Mouse (Mus musculus) monocyte, adult 5-6 weeks (primary cell): ENCODE results near the gene Ifi35. TPM values are rescaled to one million over a fixed set of nuclear protein-coding genes. Genes with fewer than 3 reads are reported as not detected.
"Not testable (repeated sequence)": the region's sequence is repeated elsewhere in the genome, so short reads cannot be mapped to it uniquely, and the experiment has no call there.

Experiments
- ATAC-seq: fragments of 153-309, 156-312 bp; replicated peaks from 2 replicates; pipeline ENCODE4 v1.8.0; 2017; ENCODE audit warnings: mild to moderate bottlenecking; ENCODE audit not compliant: low TSS enrichment, insufficient number of reproducible peaks, severe bottlenecking, poor library complexity, low FRiP score
- total RNA-seq: library from RNA; stranded (forward); fragments of 200-1000, 200-491, 200-594 nt; gene quantifications from 3 replicates; pipeline ENCODE4 v1.2.3, GENCODE M21; 2017

Ifi35 gene
- total RNA-seq, 1 experiment from 2014 or later, result 68.1 TPM

DNA sequence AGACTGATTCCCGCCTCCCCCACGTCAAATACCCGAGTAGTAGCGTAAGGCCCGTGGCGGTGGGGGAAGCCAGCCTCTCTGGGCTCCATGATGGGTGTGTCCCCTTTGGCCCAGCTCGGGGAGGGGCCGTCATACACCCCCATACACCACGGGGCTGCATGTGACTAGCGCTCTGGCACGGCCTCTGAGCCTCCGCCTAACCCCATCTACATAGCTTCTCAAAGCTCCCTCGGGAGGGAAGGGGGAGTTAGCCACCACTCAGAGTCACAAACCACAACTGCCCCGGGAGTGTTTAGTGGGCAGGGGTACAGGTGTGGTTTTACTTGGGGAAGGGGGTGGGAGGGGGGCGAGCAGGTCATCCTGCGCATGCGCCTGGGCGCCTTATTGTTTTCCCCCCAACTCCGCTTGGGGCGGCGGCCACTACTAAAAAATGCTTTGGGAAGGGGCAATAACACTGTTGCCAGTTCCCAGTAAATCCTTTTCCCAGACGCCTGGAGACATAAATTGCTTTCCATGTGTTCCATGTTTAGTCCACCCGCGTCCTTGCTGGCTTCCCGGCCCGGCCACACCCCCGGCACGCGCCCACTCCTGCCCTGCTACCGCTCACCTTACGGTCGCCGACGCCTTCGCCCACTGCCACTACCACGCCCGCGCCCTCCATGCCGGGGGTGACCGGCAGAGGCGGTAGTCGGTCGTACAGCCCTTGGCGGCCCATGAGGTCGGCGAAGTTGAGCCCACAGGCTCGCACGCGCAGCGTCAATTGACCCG, 17.1 kb downstream of the Ifi35 start:
- peak; percentile 44 for ATAC-seq

DNA sequence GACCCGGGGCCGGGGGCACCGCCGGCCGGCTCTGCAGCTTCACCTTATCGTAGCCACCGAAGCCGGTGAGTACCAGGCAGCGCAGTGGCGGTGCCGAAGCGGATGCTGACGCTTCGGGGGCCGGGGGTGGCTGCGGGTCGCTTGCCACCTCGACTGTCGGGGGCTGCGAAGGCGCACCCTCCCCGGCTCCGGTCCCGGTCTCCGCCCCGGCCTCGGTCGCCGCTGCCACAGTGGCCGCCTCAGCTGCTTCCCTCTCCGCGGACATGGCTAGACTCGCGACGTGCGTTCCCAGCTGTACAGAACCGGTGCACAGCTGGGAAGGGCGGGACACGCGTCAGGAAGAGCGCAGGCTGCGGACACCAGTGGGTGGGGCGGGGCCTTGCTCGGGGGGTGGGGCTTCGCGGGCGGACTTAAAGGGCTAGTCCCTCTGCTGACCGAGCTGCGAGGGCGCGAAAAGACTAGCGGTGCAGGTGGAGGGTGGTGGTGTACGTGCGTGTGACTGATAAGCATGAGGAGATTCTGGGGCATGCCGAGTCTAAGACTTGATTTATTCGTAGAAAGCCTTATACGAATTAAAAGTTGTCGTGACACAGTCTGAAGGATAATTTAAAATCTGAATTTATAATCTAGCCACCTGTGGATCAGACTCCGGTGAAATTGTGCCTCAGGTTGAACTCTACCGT, 17.8 kb downstream of the Ifi35 start, which contains the start of gene Vat1:
Gene Vat1, minus strand, starts transcription at position 362 of the 683 bp plus-strand sequence.
- ATAC-seq, result peak; percentile 49; the same call in 1 of the 2 replicates

DNA sequence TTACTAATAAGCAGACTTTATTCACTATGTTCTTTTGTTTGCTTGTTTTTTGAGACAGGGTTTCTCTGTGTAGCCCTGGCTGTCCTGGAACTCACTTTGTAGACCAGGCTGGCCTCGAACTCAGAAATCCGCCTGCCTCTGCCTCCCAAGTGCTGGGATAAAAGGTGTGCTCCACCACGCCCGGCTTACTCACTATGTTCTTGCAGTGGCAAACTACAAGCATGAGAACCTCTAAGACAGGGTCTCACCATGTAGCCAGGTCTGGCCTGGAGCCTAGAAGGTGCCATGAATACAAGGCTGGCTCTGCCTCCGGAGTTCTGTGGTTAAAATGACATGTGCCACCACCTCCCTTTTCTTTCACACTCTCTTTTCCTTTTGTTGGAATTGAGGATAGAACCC, 18.3 kb downstream of the Ifi35 start:
- not testable (repeated sequence) for ATAC-seq

DNA sequence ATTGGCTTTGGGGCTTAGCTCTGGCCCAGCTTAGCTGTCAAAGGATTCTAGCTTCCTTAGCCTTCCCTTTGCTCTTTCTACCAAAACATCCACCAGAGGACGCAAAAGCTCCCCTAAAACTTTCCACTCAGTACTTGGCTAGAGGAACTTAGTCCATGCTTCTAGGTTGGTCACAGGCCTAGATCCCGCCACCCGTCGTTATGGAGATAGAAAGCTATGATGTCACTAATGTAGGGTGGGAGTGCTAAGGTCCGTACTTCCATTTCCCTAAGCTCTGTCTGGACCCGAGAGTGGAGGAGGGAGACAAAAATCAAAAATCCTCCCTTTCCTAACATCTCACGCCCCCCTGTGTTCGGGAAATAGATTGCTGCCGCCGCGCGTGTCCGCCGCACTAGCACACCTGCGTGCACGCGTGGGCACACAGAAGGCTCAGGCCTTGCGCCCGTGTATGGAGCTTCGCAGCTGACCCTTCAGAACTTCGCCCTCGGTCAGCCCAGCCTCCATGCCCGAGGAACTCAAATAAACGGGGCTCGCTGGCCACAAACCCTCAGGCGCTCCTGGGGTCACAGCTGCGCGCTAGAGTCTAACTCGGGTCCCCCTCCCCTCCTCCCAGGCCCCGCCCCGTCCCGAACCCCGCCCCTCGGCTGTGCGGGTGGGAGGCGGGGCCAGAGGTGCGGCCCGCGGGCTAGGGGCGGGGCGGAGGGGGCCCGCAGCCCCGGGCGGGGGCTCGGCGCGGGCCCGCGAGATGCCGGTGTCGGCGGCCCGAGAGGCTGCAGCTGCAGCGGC, 19.5 kb downstream of the Ifi35 start:
- peak; percentile 45 for ATAC-seq

GRCm38 (mm10) chr11:101468263-101468688, 20.1 kb downstream of the Ifi35 start:
- no peak for ATAC-seq

- ATAC-seq, result no peak
These were observed 20.5 kb downstream of the Ifi35 start for GRCm38 (mm10) chr11:101468731-101469130.

DNA sequence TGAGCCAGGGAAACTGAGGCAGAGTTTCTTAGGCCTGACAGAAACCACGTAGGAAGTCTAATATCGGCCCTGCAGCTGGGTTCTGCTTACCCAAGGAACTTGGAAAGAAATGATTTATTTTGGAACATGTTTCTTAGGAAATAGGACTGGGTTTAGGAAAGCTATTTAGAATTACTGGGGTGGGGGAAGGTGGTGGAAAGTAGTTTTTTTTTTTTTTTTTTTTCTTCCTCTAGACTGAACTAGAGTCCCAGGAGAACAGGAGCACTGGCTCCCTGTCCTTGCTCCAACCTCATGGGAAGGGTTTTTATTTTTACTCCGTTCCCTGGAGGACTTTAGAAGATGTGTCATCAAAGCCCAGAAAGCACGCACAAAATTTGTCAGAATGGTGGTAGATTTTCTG, 20.9 kb downstream of the Ifi35 start:
- no peak for ATAC-seq

- no peak for ATAC-seq
These were observed 22.0 kb downstream of the Ifi35 start for GRCm38 (mm10) chr11:101470206-101470605.

DNA sequence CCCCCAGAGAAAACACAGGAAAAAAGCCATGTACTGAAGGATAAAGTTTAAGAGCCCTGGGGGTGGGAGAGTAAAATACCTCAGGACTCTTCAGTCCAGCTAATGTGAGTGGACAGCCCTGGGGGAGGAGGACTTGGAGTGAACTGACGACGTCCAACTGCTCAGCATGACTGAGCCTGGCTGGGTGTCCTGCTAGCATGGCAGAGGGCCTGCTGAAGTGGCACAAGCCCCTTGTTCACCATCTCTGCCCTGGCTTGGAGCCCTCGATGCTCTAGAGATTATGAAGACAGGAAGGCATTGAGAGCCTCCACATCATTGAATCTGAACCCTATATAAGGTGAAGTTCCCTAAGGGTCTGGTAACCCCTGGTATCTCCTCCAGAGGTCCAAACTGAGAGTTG, 23.7 kb downstream of the Ifi35 start:
- ATAC-seq, result no peak

DNA sequence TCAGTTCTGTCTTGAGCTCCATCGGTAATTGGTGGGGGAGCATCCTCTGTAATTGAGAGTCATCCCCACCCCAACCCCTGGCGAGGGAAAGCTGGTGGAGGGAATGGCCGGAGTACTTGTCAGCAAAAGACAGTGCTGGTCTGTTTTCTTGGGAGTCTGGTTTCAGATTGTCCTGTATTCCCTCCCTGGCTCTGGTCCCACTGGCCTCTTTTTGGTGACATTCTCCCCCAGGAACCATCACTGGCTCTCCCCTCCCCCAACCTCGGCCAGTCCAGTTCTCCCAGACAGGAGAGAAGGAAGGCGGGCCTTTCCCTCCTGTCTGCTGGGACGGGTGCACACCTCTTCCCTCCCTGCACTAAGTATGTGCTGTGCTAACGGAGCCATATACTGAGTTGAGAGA, 24.1 kb downstream of the Ifi35 start:
- no peak for ATAC-seq

GRCm38 (mm10) chr11:101473686-101474085, 25.5 kb downstream of the Ifi35 start:
- ATAC-seq, result not testable (repeated sequence)

DNA sequence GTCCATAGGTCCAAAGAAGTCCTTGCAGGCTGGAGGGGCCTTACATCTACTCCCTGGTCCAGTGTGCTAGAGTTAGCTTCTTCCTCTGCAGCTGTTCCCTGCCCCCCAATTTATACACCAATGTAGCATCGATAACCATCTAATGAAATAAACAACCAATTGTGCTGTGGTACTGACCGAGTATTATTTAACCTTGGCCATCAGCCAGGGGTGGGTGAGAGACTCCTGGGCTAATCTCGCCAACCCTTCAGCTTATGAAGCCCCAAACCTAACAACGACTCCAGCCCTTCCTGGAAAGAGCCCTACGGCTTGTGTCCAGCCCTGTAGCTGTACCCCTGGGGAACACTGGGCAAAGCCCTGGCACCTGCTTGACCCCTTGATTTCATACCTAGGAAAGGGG, 26.1 kb downstream of the Ifi35 start:
- ATAC-seq, result no peak

DNA sequence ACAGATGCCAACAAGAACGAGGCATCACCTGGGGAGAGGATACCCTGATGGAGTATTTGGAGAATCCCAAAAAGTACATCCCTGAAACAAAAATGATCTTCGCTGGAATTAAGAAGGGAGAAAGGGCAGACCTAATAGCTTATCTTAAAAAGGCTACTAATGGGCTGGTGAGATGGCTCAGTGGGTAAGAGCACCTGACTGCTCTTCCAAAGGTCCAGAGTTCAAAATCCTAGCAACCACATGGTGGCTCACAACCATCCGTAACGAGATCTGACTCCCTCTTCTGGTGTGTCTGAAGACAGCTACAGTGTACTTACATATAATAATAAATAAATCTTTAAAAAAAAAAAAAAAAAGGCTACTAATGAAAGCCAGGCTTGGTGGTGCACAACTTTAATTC, 28.2 kb downstream of the Ifi35 start:
- ATAC-seq, result not testable (repeated sequence)

GRCm38 (mm10) chr11:101477194-101477551, 29.0 kb downstream of the Ifi35 start:
- ATAC-seq, result no peak

DNA sequence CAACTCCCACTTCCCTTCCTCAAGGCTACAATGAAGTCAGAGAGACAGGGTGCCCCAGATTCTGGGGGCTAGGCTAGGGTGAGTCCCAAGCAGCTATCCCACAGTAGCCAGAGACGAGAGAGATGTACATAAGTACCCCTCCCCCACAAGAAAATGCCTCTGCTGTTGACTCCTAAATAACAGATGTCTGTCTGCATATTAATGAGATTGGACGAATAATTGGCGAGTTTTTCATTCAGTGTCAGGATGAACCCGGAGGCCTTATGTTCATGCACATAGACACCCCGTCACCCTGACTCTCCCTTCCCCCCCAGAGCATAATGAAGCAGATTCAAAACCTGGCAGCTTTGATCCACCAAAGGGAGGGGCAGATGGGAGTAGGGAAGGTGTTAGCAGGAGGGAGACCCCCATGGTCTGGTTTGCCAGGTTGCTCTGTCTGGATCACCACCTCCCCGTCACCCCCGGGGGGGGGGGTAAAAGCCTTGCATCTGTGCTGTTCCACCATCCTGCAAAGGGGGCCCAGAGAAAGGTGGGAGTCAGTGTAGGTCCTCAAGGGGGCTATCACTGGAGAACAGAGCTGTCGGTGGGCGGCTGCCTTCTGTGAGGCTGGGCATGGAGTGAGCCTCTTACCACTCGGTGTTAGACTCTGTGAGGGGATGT, 29.5 kb downstream of the Ifi35 start:
- ATAC-seq, result no peak

DNA sequence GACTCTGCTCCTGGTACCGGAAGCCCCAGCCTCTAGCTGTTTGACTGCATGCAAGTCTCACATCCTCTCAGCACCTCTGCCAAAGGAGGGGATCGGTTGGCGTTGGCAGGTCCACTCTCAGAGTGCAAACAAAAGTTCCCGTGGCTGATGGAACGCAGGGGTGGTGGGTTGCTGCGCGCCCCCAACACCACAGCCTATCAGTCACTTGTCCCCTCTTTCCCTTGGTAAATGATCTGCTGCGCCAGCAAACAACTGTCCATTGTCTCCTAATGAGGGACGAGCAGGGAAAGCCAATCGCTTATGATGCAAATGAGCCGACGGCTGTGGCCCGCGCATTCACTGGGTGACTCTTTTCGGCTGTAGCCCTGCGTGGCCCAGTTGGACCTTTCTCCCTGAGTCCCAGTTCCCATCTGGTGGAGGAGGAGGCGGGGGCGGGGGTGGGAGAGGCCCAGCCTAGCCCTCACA, 31.0 kb downstream of the Ifi35 start:
- ATAC-seq, result no peak

DNA sequence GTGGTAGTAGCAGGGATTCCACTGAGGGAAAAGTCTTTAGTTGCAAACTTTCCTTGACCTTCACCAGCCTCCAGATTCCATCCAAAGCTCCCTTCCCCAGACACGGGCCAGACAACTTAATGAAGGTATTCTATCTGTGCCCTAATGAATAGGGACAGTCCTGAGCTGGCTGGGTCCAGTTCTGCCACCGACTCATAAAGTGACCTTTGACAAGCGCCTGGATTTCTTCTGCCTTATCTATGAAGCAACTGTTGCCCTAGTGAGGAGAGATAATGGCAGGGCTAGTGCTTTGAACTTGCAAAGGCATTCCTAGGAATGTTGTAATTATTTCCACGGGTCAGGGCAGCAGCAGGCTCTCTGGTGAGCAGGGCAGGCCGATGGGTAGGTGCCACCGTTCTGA, 32.7 kb downstream of the Ifi35 start:
- no peak for ATAC-seq

- ATAC-seq, result no peak
These were observed 35.6 kb downstream of the Ifi35 start for GRCm38 (mm10) chr11:101483804-101484203.

- no peak for ATAC-seq
These were observed 36.0 kb downstream of the Ifi35 start for GRCm38 (mm10) chr11:101484245-101484644.
